Mouse (Mus musculus) MN1 (cell line): ENCODE results near the gene Anks3.

ENCODE experiments used
- DNase-seq: peaks from one replicate; pipeline ENCODE4 v3.0.0-alpha.2; 2016; ENCODE audit warnings: low spot score

The Anks3 gene

DNA sequence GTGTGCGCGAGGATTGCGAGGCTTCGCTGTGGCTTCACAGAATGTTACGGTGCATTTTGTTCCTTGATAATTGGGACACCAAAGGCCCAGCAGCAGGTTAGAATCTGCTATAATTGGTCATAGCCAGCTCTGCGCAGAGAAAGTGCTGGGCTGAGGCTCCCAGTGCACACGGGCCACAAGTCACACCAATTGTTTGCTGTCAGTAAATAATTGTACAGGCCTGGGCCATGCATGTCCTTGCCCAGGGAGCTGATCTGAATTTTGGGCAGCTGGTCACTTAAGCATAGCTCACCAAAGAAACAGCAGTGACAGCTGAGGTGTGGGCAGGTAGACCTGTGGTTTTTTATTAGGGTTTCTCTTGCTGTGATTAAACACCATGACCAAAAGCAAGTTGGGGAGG lies 36.0 kb downstream of the Anks3 start:
- DNase-seq = no peak

DNA sequence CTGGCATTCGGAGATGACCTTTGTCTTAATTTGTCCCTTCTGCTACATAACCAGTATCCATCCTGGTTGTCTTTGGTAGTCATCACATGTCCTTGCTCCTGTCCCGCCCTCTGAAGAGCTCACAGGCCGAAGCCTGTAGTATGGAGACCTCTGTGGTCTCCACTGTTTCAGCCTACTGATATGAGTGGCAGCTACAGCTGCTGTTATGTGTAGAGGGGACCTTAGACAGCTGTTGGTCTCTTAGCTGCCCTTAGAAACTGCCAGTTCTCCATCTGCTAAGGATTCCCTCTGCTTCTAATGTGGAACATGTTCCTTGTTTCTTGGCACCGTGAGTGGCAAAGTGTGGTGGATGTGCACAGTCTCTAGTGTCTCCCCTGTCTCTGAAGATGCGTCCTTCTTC lies 40.0 kb downstream of the Anks3 start:
- no peak for DNase-seq

DNA sequence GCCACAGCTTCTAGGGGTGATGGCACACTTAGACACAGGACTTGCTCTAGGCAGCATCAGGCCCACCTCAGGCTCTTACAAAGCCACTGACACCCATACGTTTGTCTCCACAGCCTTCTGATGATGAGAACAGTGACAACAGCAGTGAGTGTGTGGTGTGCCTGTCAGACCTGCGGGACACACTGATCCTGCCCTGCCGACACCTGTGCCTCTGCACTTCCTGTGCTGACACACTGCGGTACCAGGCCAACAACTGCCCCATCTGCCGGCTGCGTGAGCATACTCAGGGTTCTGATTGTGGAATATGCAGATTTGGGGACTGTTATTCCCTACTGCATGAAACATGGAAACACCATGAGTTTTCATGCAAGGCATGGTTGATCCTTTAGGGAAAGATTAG lies 41.5 kb downstream of the Anks3 start:
- DNase-seq = no peak

DNA sequence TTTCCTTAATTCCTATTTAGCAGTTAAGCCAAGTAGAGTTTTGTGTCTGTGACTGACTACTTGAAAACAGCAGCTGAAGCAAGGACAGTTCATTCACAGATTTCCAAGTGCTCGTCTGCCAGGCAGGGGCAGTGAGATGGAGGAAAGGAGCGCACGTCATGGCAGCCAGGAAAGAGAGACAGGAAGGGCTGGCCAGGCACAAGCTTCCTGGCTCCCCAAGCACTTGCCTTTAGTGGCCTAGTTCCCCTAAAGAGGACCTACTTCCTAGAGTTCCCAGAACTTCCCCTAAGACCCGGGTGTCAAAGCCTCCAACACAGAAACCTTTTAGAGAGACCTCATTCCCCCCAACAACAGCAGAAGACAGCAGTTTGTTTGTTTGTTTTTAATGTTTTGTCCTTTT lies 43.4 kb downstream of the Anks3 start:
- no peak for DNase-seq

DNA sequence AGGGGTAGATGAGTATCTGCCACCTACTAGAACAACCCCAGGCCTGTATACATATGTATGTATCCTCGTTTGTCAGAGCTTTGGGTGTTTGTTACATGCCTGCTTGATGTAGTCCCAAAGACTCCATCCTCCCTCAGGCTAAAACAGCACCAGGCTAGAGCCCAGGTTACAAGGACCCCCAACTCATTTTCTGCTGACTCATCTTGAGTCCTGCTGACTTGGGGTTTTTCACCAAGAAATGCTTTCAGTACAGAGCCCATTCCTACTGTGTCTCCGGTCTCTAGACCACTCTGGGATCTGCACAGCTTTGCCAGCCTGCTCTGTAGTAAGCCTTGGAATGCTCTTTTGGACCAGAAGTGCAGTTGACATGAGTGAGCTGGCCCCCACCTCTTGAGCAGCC lies 47.4 kb downstream of the Anks3 start:
- no peak for DNase-seq

DNA sequence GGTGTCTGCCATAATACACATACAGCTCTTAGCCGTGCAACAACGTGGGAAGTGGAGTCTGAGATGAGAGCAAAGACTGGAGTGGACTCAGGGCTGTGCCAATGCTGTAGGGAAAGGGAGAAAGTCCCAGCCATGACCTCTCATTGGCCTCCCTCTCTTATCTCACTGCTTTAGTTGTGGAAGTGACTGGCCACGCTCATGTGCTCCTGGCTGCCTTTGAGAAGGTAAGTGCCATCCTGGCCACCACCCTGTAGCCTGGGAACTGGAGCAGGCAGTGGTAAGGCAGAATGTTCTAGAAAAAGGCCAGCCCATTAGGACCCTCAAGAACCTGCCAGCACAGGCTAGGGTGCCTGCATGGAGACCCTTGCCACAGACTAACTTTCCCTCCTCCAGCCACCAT lies 48.1 kb downstream of the Anks3 start:
- no peak for DNase-seq

DNA sequence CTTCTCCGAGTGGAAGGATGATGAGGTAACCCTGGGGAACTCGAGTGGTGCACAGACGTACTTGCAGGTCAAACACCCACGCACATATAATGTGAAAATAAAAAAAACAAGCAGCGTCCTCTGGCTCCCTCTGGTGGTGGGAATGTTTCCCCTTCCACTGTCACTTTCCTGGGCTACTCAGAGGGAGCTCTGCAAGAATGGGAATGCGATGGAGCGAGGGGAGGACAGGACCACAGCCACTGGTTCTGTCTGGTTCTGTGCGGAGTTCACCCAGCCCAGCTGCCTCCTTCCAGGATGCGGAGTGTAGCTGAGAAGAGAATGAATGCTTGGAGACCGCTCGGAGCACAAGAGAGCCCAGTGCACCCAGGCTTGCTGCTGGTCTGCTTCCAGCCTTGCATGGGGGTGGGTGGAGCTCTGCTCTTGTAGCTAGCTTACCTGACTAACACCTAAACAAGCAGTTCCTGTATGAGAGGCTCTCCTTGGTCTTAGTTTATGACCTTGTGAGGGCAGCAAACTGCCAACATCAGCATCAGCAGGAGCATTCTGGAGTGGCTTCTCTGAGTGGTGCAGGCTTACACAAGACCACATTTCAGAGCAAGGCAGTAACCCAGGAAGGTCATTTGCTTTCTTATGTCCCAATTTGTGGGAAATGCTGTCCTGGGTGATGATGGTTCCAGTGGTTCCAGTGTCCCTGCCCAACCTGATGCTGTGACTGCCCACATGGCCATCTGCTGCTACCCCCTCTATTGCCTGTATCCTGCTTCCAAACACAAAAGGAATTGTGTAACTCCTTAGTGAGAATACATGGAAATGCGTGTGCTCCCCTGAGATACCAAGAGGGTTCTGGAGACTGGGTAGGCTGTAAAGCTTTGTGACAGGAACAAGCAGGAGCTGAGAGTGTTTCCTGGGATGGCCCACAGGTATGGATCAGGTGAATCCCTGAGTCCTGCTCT lies 49.9 kb downstream of the Anks3 start:
- peak; percentile 81 for DNase-seq

DNA sequence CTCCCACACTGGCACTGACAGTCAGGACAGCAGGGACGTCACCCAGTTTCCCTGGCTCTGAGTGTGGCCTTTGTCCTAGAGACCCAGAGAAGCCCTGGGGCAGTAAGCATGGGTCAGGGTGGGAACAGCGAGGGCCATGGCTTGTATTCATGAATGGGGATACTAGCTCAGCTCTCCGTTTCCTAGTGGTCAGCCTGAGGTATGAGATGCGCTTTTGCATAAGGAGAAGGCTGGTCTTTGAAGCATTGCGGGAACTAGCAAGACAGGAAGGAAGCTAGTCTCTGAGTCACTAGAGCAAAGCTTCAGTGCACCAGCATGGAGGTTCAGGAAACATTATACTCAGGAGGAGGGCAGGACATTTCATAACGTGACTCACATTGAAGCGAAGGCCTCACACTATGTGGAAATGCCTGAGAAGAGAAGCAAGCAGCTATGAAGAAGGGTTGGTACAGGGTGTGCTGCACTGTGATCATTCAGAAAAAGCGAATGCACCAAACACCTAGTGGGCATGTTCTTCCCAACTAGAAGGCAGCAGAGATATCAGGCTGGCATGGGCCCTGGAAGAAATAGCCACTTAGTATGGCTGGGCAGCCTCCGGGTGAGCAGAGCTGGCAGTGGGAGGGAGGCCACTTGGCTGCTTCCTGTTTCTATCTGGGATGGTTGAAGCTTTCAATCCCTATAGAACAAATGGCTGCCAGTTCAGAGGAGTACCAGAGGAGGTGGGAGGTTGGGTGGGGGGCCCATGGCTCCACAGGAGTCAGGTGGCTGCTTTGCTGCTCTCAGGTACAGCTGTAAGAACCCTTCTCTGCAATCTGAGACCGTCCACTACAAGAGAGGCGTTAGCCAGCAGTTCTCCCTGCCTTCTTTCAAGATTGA lies 50.9 kb downstream of the Anks3 start:
- no peak for DNase-seq

DNA sequence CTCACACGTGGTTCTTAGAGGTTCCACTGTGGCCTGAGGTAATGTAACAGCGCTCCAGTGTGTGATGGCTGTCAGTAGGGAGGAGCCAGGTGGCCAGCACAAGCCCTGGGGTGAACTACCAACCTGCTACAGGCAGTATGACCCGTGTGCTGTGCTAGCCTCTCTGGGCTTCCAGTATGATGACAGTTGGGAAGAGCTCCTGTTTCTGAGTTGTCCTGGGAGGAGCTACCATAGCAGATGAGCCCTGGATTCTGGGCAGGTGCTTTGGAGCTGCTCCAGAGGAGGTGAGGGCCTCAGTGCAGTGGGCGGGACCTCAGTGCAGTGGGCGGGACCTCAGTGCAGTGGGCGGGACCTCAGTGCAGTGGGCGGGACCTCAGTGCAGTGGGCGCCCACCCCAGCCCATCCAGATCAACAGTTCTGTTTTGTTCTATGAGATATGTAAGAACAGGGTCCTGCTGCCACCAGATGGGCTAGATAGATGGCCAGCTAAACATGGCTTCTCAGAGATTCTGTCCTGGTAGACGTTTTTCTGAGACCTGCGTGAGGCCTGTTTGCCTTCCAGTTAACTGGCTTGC lies 51.8 kb downstream of the Anks3 start:
- no peak for DNase-seq

DNA sequence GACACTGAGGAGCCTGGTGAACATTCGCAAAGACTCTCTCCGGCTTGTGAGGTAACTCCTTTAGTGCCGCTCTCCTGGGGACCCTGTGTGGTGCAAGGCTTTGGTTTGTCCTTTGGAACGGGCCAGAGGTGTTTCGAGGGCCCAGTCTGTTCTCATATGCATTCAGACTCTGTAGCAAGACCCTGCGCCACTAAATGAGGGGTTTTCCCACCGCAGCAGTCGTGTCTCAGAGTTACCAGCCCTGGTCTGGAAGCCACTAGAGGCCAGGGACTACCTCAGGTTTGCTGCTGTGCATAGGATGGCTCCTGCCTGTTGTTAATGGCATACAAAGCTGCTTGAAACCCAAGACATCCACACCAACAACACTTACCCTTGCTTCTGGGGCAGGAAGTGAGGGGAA lies 53.2 kb downstream of the Anks3 start:
- no peak for DNase-seq

DNA sequence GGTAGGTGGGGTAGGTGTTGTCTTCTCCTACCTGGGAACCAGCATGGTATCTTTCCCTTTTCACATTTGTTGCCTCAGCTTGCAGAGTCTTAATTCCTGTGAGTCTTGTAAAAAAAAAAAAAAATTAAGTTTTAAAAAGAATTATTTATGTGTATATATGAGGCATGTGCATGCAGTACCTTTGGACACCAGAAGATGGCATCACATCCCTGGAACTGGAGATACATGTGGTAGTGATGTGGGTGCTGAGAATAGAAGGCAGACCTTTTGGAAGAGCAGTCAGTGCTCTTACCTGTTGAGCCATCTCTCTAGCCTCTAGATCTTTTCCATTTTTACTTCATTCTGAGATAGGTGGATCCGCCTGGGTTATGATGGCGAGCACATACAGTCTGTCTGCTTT lies 54.3 kb downstream of the Anks3 start:
- DNase-seq = no peak

DNA sequence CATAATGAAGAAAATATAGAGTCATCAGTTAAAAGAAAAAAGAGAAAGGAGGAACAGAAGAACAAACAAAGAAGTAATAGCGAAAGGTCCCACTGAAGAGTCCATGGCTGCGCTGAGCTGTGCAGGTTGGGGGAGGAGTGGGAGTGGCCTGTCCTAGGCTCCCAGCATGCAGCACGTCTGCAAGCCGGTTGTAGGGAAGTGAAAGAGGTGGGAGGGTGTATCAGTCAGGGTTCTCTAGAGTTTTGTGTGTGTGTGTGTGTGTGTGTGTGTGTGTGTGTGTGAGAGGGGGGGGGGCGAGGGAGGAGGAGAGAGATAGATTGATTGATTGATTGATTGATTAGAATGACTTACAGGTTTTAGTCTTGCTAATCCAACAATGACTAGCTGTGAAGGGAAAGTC lies 56.0 kb downstream of the Anks3 start:
- no peak for DNase-seq

DNA sequence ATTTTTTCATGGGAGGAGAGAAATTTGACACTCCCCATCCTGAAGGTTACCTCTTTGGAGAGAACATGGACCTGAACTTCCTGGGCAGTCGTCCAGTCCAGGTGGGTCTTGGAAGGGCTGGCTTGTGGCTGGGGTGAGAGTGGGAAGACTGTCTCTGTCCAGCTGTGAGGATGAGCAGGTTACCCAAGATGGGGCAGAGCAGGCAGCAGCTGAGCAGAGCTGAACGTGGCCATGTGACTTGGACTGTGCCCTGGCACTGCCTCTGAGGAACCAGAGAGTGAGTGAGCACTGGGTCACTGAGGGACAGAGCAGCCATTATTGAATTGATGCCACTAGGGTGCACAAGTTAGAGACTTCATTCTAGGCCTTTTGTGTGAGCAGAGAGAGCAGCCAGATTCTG lies 56.6 kb downstream of the Anks3 start:
- no peak for DNase-seq

DNA sequence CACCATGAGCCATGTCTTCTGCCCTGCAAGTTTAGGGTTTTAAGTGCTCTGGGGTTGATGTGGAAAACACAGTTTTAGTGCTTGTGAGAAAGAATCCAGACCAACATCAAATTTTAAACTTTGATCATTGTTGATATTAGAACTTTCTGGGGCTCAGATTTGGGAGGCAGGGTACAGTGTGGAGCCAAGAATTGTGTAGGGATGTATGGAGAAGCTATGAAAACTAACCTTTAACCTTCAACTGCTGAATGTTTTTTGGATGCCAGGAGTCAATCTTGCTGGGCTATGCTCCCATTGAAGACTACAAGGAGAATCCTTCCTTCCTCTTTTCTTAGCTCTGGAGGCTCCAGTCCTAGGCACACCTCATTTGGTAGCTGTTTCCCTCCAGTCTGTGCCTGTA lies 57.4 kb downstream of the Anks3 start:
- no peak for DNase-seq

DNA sequence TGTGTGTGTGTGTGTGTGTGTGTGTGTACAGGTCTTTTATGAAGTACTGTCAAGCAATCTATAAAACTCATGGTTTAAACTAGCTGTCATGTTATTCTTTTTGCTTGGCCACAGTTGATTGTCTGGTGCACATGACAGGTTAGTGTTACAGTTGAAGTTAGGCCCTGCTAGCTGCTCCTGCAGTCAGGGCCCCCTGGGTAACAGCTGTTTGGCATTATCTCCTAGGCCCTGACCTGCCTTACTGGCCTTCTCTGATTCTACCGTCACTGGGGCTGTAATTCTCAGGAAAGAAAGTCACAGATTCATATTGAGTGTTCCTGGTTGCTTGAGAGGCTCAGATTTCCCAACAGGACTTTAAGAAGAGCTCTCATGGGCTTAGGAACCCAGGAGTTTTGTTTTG lies 58.4 kb downstream of the Anks3 start:
- DNase-seq = no peak

DNA sequence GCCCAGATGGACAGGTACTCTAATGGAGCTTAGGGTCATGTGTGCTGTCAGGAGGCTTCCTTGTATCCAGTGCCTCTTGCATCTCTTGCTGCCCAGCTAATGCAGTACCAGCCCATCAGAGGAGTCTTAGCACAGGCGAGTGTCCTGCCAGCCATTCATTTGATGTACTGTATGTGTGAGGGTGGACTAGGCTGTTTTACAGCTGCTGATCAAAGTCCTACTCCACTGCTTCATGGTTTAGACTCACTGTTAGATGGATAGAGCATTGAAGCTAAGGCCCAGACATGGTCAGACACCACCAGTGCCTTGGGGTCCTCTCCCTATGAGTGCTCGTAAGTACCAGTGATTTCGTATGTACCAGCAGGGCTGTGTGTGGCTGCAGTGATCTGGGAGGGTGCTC lies 59.1 kb downstream of the Anks3 start:
- no peak for DNase-seq

DNA sequence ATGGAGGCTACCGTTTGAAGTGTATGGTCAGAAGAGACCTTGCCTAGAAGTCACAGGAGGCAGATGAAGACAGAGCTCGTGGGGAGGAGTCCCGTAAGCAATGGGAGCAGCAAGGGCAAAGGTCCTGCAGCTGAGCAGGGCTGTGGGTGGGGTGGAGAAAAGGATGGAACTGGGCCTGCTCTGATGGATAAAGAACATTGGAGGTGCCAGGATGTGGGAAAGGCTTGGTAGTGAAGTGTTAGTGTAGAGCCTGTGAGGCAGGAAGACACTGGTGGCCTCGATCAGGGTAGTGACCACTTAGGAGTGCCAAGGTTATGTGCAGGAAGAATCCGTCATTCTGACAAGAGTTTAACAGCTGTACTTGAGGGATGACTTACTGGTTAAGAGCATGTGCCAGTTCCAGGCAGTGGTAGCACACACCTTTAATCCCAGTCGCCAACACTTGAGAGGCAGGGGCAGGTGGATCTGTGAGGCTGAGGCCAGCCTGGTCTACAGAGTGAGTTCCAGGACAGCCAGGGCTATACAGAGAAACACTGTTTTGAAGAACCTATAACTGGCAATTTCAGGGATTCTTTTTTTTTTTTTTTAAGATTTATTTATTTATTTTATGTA lies 60.4 kb downstream of the Anks3 start:
- no peak for DNase-seq

DNA sequence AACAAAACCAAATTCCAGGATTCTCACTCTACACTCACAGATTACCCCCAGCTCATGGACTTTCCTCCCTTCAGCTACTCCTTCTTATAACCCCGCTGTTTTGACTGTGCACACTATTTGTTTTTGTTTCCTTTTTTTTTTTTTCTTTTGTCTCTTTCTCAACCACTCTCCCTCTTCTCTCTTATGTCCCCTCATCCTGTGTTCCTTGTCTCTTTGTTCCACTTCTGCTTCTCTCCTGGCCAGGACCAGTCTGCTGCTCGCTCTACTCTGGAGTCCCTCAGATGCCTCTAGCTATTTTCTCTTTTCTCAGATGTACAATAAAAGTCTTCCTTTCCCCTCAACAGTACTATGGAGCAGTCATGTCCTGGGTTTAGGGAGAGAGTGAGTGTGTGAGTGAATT lies 61.6 kb downstream of the Anks3 start:
- DNase-seq = no peak

DNA sequence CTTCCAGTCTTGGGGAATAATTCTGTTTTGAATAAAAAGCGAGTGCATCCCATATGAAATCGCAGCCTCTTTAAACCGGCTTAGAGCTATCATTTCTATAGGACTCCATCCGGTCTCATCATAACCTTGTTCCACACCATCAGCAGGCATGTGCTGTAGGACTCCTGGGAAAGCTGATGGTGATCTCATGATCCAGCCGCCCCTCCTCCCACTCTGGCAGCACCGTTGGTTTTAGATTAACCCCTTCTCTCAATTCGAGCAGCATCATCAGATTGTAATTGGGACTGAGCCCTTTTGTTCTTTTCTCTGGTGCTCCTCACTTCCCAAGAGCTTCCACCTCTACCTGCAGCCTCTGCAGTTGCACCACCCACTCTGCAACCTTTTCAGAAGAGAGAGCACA lies 62.8 kb downstream of the Anks3 start:
- no peak for DNase-seq

DNA sequence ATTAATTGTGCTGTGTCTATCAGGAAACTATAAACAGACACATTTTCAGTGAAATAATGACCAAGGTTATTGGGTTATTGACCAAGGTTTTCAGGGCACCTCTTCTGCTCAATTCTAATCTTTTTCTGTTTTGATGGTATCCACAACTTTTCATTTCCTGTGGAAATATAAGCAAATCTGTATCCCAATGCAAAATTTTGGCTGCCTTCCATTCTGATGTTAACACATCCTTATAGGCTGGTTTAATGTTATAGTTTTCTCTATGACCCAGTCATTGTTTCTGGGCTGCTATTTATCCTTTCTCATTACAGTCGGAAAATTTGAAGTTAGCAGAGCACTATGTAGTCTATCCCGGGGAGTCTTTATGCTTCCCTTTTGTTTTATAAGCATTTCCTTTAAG lies 64.3 kb downstream of the Anks3 start:
- no peak for DNase-seq

DNA sequence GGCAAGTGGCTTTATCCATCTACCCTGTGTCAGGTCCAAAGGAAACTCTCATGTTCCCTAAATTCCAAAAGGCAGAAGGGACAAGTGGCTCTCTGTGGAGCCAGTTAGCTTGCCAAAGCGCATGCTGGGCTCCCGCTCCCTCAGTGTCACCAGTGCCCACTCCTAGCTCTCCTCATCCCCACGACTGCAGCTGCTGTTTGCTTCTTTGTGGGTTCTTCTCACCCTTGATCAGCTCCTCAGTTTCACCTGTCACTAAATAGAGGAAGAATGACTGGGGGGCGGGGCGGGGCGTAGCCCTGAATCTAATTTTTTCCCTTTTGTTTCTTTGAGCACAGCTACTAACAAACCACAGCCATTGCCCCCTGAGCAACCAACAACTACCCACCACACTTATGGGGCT lies 65.1 kb downstream of the Anks3 start:
- no peak for DNase-seq

DNA sequence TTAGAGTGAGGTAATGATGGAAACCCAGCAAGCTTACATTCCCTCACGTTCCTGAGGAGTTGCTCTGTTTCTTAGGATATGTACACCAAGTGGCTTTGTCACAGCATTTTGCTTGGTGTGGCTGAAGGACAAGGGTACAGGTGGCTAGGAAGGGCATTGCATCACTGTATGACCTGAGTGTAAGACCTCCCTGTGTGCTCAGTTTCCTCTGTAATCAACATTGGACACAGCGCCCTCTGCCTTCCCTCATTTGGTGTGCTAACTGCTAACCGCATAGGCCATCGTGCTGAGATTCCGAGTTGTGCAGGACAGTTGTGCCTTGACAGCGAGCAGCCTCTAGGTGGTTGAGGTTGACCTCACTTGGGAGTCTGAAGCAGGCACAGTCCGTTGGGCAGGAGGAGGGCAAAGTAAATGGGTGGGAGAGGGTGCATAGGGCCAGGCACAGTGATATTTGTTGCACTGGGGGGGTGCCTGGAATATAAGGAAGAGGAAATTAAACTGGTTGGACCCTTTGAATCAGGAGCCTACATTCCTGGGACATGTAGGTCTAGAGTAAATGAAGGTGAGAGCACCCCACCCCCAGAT lies 66.8 kb downstream of the Anks3 start:
- DNase-seq = no peak
